Mouse (Mus musculus) ovary, postnatal 14 days (tissue): ENCODE data around the gene Shroom3.

ENCODE experiments used
- DNase-seq: peaks from one replicate; pipeline ENCODE4 v3.0.0; 2022; ENCODE audit warnings: low spot score

Gene Shroom3

GRCm38 (mm10) chr5:92850925-92851324 is 167.7 kb downstream of the Shroom3 start:
- DNase-seq = no peak

- no peak for DNase-seq
Measured at GRCm38 (mm10) chr5:92854983-92855382, 171.7 kb downstream of the Shroom3 start.

GRCm38 (mm10) chr5:92856346-92856745 is 173.1 kb downstream of the Shroom3 start:
- peak; percentile 17 for DNase-seq

GRCm38 (mm10) chr5:92857177-92857576 is 173.9 kb downstream of the Shroom3 start:
- no peak for DNase-seq

- DNase-seq = no peak
Measured at GRCm38 (mm10) chr5:92858104-92858503, 174.9 kb downstream of the Shroom3 start.

- no peak for DNase-seq
Measured at GRCm38 (mm10) chr5:92858576-92858975, 175.3 kb downstream of the Shroom3 start.

- DNase-seq = no peak
Measured at GRCm38 (mm10) chr5:92861416-92862112, 178.3 kb downstream of the Shroom3 start.

GRCm38 (mm10) chr5:92865090-92865489 is 181.9 kb downstream of the Shroom3 start:
- no peak for DNase-seq

- no peak for DNase-seq
Measured at GRCm38 (mm10) chr5:92866546-92866945, 183.3 kb downstream of the Shroom3 start.

GRCm38 (mm10) chr5:92867253-92867652 is 184.0 kb downstream of the Shroom3 start:
- DNase-seq = no peak

- DNase-seq = no peak
Measured at GRCm38 (mm10) chr5:92868231-92868630, 185.0 kb downstream of the Shroom3 start.

GRCm38 (mm10) chr5:92871048-92871447 is 187.8 kb downstream of the Shroom3 start:
- DNase-seq = no peak

- DNase-seq = no peak
Measured at GRCm38 (mm10) chr5:92872182-92872581, 188.9 kb downstream of the Shroom3 start.

GRCm38 (mm10) chr5:92872991-92873390 is 189.8 kb downstream of the Shroom3 start:
- DNase-seq = no peak

- no peak for DNase-seq
Measured at GRCm38 (mm10) chr5:92873518-92873917, 190.3 kb downstream of the Shroom3 start.

- DNase-seq = no peak
Measured at GRCm38 (mm10) chr5:92875836-92876235, 192.6 kb downstream of the Shroom3 start.

- DNase-seq = no peak
Measured at GRCm38 (mm10) chr5:92877104-92877503, 193.9 kb downstream of the Shroom3 start.

- no peak for DNase-seq
Measured at GRCm38 (mm10) chr5:92880393-92880792, 197.2 kb downstream of the Shroom3 start.

- no peak for DNase-seq
Measured at GRCm38 (mm10) chr5:92880893-92881292, 197.7 kb downstream of the Shroom3 start.

- DNase-seq = peak; percentile 13
Measured at GRCm38 (mm10) chr5:92886141-92886540, 202.9 kb downstream of the Shroom3 start.

GRCm38 (mm10) chr5:92887501-92887900 is 204.3 kb downstream of the Shroom3 start:
- no peak for DNase-seq

- DNase-seq = no peak
Measured at GRCm38 (mm10) chr5:92888628-92889241, 205.5 kb downstream of the Shroom3 start.

- no peak for DNase-seq
Measured at GRCm38 (mm10) chr5:92890902-92891301, 207.7 kb downstream of the Shroom3 start.

- DNase-seq = no peak
Measured at GRCm38 (mm10) chr5:92893284-92893683, 210.0 kb downstream of the Shroom3 start.
